ENCODE assay signal across 8 mouse cellular contexts in genomic region chr2:118900826-118901140, GRCm38 (mm10). TPM values are rescaled to one million over a fixed set of nuclear protein-coding genes. Genes with fewer than 3 reads are reported as not detected.
DNase-seq lines count a peak whose midpoint lies in the region; ATAC-seq and TF ChIP-seq lines count a peak whose summit lies in the region.

No protein-coding gene starts in this region.

- peaks cover 75% of the 10 kb centered on the region for H3K27me3 ChIP-seq in embryonic facial prominence, embryonic 12.5 days
- H3K27me3 ChIP-seq in intestine, embryonic 14.5 days (replicated peaks; ENCODE audit: control insufficient read depth, insufficient read depth, low read length), result peaks cover 69% of the 10 kb centered on the region
- peaks cover 47% of the 10 kb centered on the region for H3K27me3 ChIP-seq in neural tube, embryonic 12.5 days (replicated peaks)

- peak overlapping the region; percentile 96 for H3K4me2 ChIP-seq in embryonic facial prominence, embryonic 12.5 days (replicated peaks)
- peak overlapping the region; percentile 99 for H3K4me2 ChIP-seq in intestine, embryonic 14.5 days (ENCODE audit: low read length)
- H3K4me2 ChIP-seq in neural tube, embryonic 12.5 days (replicated peaks), result peak overlapping the region; percentile 99

- ATAC-seq in embryonic facial prominence, embryonic 12.5 days (ENCODE audit: insufficient number of reproducible peaks, insufficient read depth, low FRiP score, low TSS enrichment), result no peak
- no peak; the same call in none of the 2 replicates for ATAC-seq in intestine, embryonic 14.5 days (replicated peaks; ENCODE audit: low FRiP score, low TSS enrichment, low read depth)
- ATAC-seq in neural tube, embryonic 12.5 days (ENCODE audit: low FRiP score, low read depth), result peak; percentile 13; the same call in 1 of the 2 replicates

- H3K27ac ChIP-seq in embryonic facial prominence, embryonic 12.5 days, result no peak overlapping the region
- H3K27ac ChIP-seq in intestine, embryonic 14.5 days (ENCODE audit: low read depth), result no peak overlapping the region
- H3K27ac ChIP-seq in neural tube, embryonic 12.5 days, result no peak overlapping the region

- no peaks in the 10 kb centered on the region for H3K9me3 ChIP-seq in embryonic facial prominence, embryonic 12.5 days
- no peaks in the 10 kb centered on the region for H3K9me3 ChIP-seq in intestine, embryonic 14.5 days (ENCODE audit: control insufficient read depth, low read length)
- H3K9me3 ChIP-seq in neural tube, embryonic 12.5 days, result no peaks in the 10 kb centered on the region

- TF ChIP-seq CTCF in lung, adult 2 months (IDR thresholded peaks at IDR 0.05; ENCODE audit: insufficient read depth, low read length), result no peak

- no peaks in the 10 kb centered on the region for H3K36me3 ChIP-seq in embryonic facial prominence, embryonic 12.5 days
- H3K36me3 ChIP-seq in intestine, embryonic 14.5 days (ENCODE audit: control insufficient read depth, insufficient read depth, low read length), result no peaks in the 10 kb centered on the region
- no peaks in the 10 kb centered on the region for H3K36me3 ChIP-seq in neural tube, embryonic 12.5 days

- peak overlapping the region; percentile 20 for H3K4me3 ChIP-seq in lung, adult 2 months (replicated peaks; ENCODE audit: extremely low read depth, low read depth, low read length)
- H3K4me3 ChIP-seq in embryonic facial prominence, embryonic 12.5 days, result peak overlapping the region; percentile 85
- peak overlapping the region; percentile 80 for H3K4me3 ChIP-seq in intestine, embryonic 14.5 days (ENCODE audit: low read depth, low read length)
- peak overlapping the region; percentile 92 for H3K4me3 ChIP-seq in neural tube, embryonic 12.5 days

- H3K9ac ChIP-seq in embryonic facial prominence, embryonic 12.5 days, result peak overlapping the region; percentile 41; the same call in 1 of the 2 replicates
- peak overlapping the region; percentile 75; the same call in 1 of the 2 replicates for H3K9ac ChIP-seq in intestine, embryonic 14.5 days (ENCODE audit: low read length)
- H3K9ac ChIP-seq in neural tube, embryonic 12.5 days, result peak overlapping the region; percentile 56

- under 1% methylated on average over 11 of the region's 11 CpGs for WGBS in lung, adult 2 months
- WGBS in embryonic facial prominence, embryonic 12.5 days, result under 1% methylated on average over 11 of the region's 11 CpGs
- 2% methylated on average over 11 of the region's 11 CpGs for WGBS in intestine, embryonic 14.5 days
- WGBS in neural tube, embryonic 12.5 days, result under 1% methylated on average over 11 of the region's 11 CpGs

- peaks cover 26% of the 10 kb centered on the region for H3K4me1 ChIP-seq in lung, adult 2 months (ENCODE audit: control insufficient read depth, insufficient read depth, low read length)
- H3K4me1 ChIP-seq in embryonic facial prominence, embryonic 12.5 days, result peaks cover 50% of the 10 kb centered on the region
- peaks cover 25% of the 10 kb centered on the region for H3K4me1 ChIP-seq in intestine, embryonic 14.5 days (replicated peaks; ENCODE audit: control insufficient read depth, insufficient read depth, low read length)
- H3K4me1 ChIP-seq in neural tube, embryonic 12.5 days, result peaks cover 74% of the 10 kb centered on the region

- no peak for TF ChIP-seq POLR2A in lung, adult 2 months (IDR thresholded peaks at IDR 0.05; ENCODE audit: borderline replicate concordance, extremely low read depth, low read depth, low read length)

- DNase-seq in lung, adult 2 months, result no peak
- DNase-seq in lung, postnatal 36 days, result no peak
- DNase-seq in intestine, embryonic 14.5 days (ENCODE audit: low spot score), result no peak
- no peak for DNase-seq in cerebellum, postnatal 10 days
- DNase-seq in gastrocnemius, postnatal 4 days (ENCODE audit: low spot score in 2 of 2), result no peak
- no peak for DNase-seq in right cerebral cortex, postnatal 36 days (ENCODE audit: low spot score in 2 of 2)

RNA-seq across cellular contexts. Expression of gene Bahd1, which starts 0.6 kb away (rescaled TPM):
- 18.7 and 21.0 TPM in 2 replicates for polyA plus RNA-seq in lung, adult 2 months (2012; rRNA removed)
- polyA plus RNA-seq in embryonic facial prominence, embryonic 12.5 days (2016; fragmentation: Nextera tagmentation; extraction: Ambion mirVana), result 4.1 and 4.9 TPM in 2 replicates
- 0.93 and 1.7 TPM in 2 replicates for polyA plus RNA-seq in intestine, embryonic 14.5 days (2014; fragmentation: Nextera tagmentation; extraction: Ambion mirVana)
- polyA plus RNA-seq in neural tube, embryonic 12.5 days (2016; fragmentation: Nextera tagmentation; extraction: Ambion mirVana), result 8.1 and 8.6 TPM in 2 replicates
- total RNA-seq in gastrocnemius, postnatal 4 days (2021), result 10 to 100 TPM; 15.2 to 15.4 TPM

RNA-seq across cellular contexts. Expression of gene Chst14, which starts 25.5 kb away (rescaled TPM):
- 22.3 and 28.4 TPM in 2 replicates for polyA plus RNA-seq in lung, adult 2 months (2012; rRNA removed)
- 48.1 and 51.0 TPM in 2 replicates for polyA plus RNA-seq in embryonic facial prominence, embryonic 12.5 days (2016; fragmentation: Nextera tagmentation; extraction: Ambion mirVana)
- 32.2 and 32.7 TPM in 2 replicates for polyA plus RNA-seq in intestine, embryonic 14.5 days (2014; fragmentation: Nextera tagmentation; extraction: Ambion mirVana)
- 18.3 and 18.4 TPM in 2 replicates for polyA plus RNA-seq in neural tube, embryonic 12.5 days (2016; fragmentation: Nextera tagmentation; extraction: Ambion mirVana)
- total RNA-seq in gastrocnemius, postnatal 4 days (2021), result 10 to 100 TPM; 19.5 to 19.7 TPM

RNA-seq across cellular contexts. Expression of gene Ivd, which starts 39.0 kb away (rescaled TPM):
- polyA plus RNA-seq in lung, adult 2 months (2012; rRNA removed), result 56.4 and 77.5 TPM in 2 replicates
- polyA plus RNA-seq in embryonic facial prominence, embryonic 12.5 days (2016; fragmentation: Nextera tagmentation; extraction: Ambion mirVana), result 81.4 and 87.0 TPM in 2 replicates
- 51.6 and 51.9 TPM in 2 replicates for polyA plus RNA-seq in intestine, embryonic 14.5 days (2014; fragmentation: Nextera tagmentation; extraction: Ambion mirVana)
- polyA plus RNA-seq in neural tube, embryonic 12.5 days (2016; fragmentation: Nextera tagmentation; extraction: Ambion mirVana), result 54.1 and 58.5 TPM in 2 replicates
- 10 to 100 TPM; 71.4 to 74.5 TPM for total RNA-seq in gastrocnemius, postnatal 4 days (2021)

Comparison
In these comparisons a context has a peak if more than half of its experiments do, and no peak if none do; other contexts are left out.
1. H3K4me3 ChIP-seq: peak in every context shown above with its lines; median percentile 92 in neural tube, embryonic 12.5 days; 85 in embryonic facial prominence, embryonic 12.5 days; 80 in intestine, embryonic 14.5 days; 20 in lung, adult 2 months.